Mouse (Mus musculus) embryonic facial prominence, embryonic 11.5 days (tissue): ENCODE results near the gene Nes. TPM values are rescaled to one million over a fixed set of nuclear protein-coding genes. Genes with fewer than 3 reads are reported as not detected.

Experiments used
- ATAC-seq: fragments of 200-750 bp; cut with Nextera tagmentation; replicated peaks from 2 replicates; pipeline ENCODE4 v1.8.0; 2017; ENCODE audit warnings: low read depth; ENCODE audit not compliant: insufficient number of reproducible peaks, low FRiP score, low TSS enrichment
- DNase-seq: peaks from one replicate; pipeline ENCODE4 v3.0.0-alpha.2; 2015; ENCODE audit warnings: low spot score
- H3K27ac ChIP-seq: fragments of 300-500 bp; sonication (generic); replicated peaks from 2 replicates; pipeline ENCODE4 v1.5.1; 2014; ENCODE audit warnings: mild to moderate bottlenecking, low read depth, low read length, control low read depth
- H3K27me3 ChIP-seq: fragments of 300-500 bp; sonication (generic); 2 replicates; pipeline ENCODE4 v1.6.1; 2014; ENCODE audit warnings: mild to moderate bottlenecking, low read length, moderate library complexity, mixed read lengths; ENCODE audit not compliant: control insufficient read depth, insufficient read depth
- H3K36me3 ChIP-seq: fragments of 300-500 bp; sonication (generic); replicated peaks from 2 replicates; pipeline ENCODE4 v1.6.1; 2014; ENCODE audit warnings: low read depth, mild to moderate bottlenecking, low read length, moderate library complexity, mixed read lengths; ENCODE audit not compliant: control insufficient read depth, insufficient read depth
- H3K4me1 ChIP-seq: fragments of 300-500 bp; sonication (generic); 2 replicates; pipeline ENCODE4 v1.6.1; 2014; ENCODE audit warnings: low read length, mixed read lengths; ENCODE audit not compliant: control insufficient read depth, insufficient read depth
- H3K4me2 ChIP-seq: fragments of 300-500 bp; sonication (generic); 2 replicates; pipeline ENCODE4 v1.6.1; 2014; ENCODE audit warnings: low read depth, mild to moderate bottlenecking, control low read depth, low read length, moderate library complexity
- H3K4me3 ChIP-seq: fragments of 300-500 bp; sonication (generic); 2 replicates; pipeline ENCODE4 v1.5.1; 2014; ENCODE audit warnings: low read depth, low read length, control low read depth
- H3K9ac ChIP-seq: fragments of 300-500 bp; sonication (generic); replicated peaks from 2 replicates; pipeline ENCODE4 v1.6.1; 2014; ENCODE audit warnings: mild to moderate bottlenecking, control low read depth, low read length
- H3K9me3 ChIP-seq: fragments of 300-500 bp; sonication (generic); replicated peaks from 2 replicates; pipeline ENCODE4 v1.6.1; 2016; ENCODE audit warnings: mild to moderate bottlenecking, low read length, inconsistent platforms, mixed read lengths; ENCODE audit not compliant: control insufficient read depth
- WGBS: fragments of 180-500 bp; shearing (Covaris S2); extraction: QIAGEN DNeasy Blood & Tissue Kit; methylation state at CpG from one replicate; pipeline ENCODE4 v1.1.7; 2014; 5-methylcytosine and 5-hydroxymethylcytosine counted together
- polyA plus RNA-seq: library from polyadenylated mRNA; unstranded; fragments of >200 nt; fragmentation: Nextera tagmentation; extraction: Ambion mirVana; gene quantifications from 2 replicates; pipeline ENCODE4 v1.2.1, GENCODE M21; 2014

Gene Nes
- polyA plus RNA-seq, 1 experiment from 2014 or later = 16.2 TPM

DNA sequence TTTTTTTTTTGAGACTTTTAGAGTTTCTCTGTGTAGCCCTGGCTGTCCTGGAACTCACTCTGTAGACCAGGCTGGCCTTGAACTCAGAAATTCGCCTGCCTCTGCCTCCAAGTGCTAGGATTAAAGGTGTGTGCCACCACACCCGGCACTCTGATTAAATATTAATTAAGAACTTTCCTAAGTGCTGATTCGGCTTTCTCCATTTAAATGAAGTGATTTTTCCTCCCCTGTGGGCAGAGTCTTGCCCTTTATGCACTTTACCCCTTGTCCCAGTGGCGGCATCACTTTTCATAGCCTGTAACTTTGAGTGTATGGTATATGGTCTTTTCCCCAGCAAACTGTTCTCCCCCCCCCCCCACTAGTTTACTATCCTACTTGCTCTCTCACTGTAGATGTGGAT, 35.7 kb upstream of the Nes start:
- Histone ChIP-seq H3K9ac (no peak overlapping the region), H3K36me3 (peaks cover 8% of the 10 kb centered on the region), H3K4me2 (no peak overlapping the region), H3K27me3 (no peaks in the 10 kb centered on the region), H3K9me3 (no peaks in the 10 kb centered on the region), H3K27ac (no peak overlapping the region), H3K4me1 (no peaks in the 10 kb centered on the region), H3K4me3 (no peak overlapping the region)
- 86% methylated on average over 4 of the region's 4 CpGs for WGBS
- no peak for ATAC-seq
- DNase-seq = no peak

GRCm38 (mm10) chr3:87935776-87936175, 35.1 kb upstream of the Nes start:
- Histone ChIP-seq H3K36me3 (peaks cover 8% of the 10 kb centered on the region), H3K9ac (no peak overlapping the region), H3K9me3 (no peaks in the 10 kb centered on the region), H3K27me3 (no peaks in the 10 kb centered on the region), H3K4me3 (no peak overlapping the region), H3K27ac (no peak overlapping the region), H3K4me1 (no peaks in the 10 kb centered on the region), H3K4me2 (no peak overlapping the region)
- peak; percentile 32; the same call in 1 of the 2 replicates for ATAC-seq
- peak; percentile 92 for DNase-seq
- WGBS = 94% methylated on average over 2 of the region's 2 CpGs

DNA sequence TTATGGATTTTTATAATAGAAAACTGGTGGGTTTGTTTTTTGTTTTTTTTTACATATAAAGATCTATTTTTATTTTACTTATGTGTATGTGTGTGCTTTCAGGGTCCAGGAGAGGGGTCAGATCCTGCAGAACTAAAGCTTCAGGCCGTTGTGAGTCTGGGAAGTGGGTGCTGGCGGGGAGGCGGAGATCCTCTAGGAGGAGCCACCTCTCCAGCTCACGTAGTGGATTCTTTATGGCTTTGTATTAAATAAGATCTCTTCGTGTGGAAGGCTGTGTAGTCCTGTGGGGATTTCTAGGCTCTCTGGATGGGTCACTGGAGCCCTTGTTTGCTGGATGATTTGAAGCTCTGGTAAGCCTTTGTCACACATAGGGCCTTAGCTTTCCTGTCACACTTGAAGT, 30.3 kb upstream of the Nes start:
- Histone ChIP-seq H3K36me3 (peaks cover 9% of the 10 kb centered on the region), H3K27ac (no peak overlapping the region), H3K4me2 (no peak overlapping the region), H3K27me3 (no peaks in the 10 kb centered on the region), H3K9me3 (no peaks in the 10 kb centered on the region), H3K9ac (no peak overlapping the region), H3K4me3 (no peak overlapping the region), H3K4me1 (peaks cover 12% of the 10 kb centered on the region)
- DNase-seq = no peak
- no peak for ATAC-seq
- 69% methylated on average over 5 of the region's 5 CpGs for WGBS

- WGBS = 89% methylated on average over 2 of the region's 2 CpGs
- DNase-seq = no peak
- Histone ChIP-seq H3K4me1 (peaks cover 28% of the 10 kb centered on the region), H3K9me3 (no peaks in the 10 kb centered on the region), H3K4me2 (no peak overlapping the region), H3K36me3 (peaks cover 9% of the 10 kb centered on the region), H3K27me3 (no peaks in the 10 kb centered on the region), H3K27ac (no peak overlapping the region), H3K9ac (no peak overlapping the region), H3K4me3 (no peak overlapping the region)
- ATAC-seq = no peak
Observed at GRCm38 (mm10) chr3:87942471-87942870, 28.4 kb upstream of the Nes start.

- WGBS = 86% methylated on average over 7 of the region's 7 CpGs
- no peak overlapping the region for H3K4me2 ChIP-seq
- H3K4me1 ChIP-seq = peaks cover 32% of the 10 kb centered on the region
- peaks cover 9% of the 10 kb centered on the region; the same call in 1 of the 2 replicates for H3K36me3 ChIP-seq
- no peaks in the 10 kb centered on the region for H3K27me3 ChIP-seq
- H3K4me3 ChIP-seq = no peak overlapping the region
- no peaks in the 10 kb centered on the region for H3K9me3 ChIP-seq
- ATAC-seq = no peak
- DNase-seq = no peak
- H3K27ac ChIP-seq = no peak overlapping the region
- no peak overlapping the region for H3K9ac ChIP-seq
Observed at GRCm38 (mm10) chr3:87943586-87943985, 27.3 kb upstream of the Nes start.

- peaks cover 32% of the 10 kb centered on the region for H3K4me1 ChIP-seq
- H3K27me3 ChIP-seq = no peaks in the 10 kb centered on the region
- no peak overlapping the region for H3K4me3 ChIP-seq
- WGBS = 23% methylated on average over 4 of the region's 4 CpGs
- DNase-seq (no peak), ATAC-seq (0 out of 2 replicates have a peak, but pooled peaks have one; percentile 3)
- H3K36me3 ChIP-seq = peaks cover 3% of the 10 kb centered on the region; the same call in 1 of the 2 replicates
- H3K27ac ChIP-seq = peak overlapping the region; percentile 96
- H3K4me2 ChIP-seq = no peak overlapping the region
- peak overlapping the region; percentile 30 for H3K9ac ChIP-seq
- H3K9me3 ChIP-seq = no peaks in the 10 kb centered on the region
Observed at GRCm38 (mm10) chr3:87944838-87945600, 25.9 kb upstream of the Nes start.

- ATAC-seq = peak; percentile 24; the same call in 1 of the 2 replicates
- H3K4me3 ChIP-seq = no peak overlapping the region
Observed at GRCm38 (mm10) chr3:87945781-87946540, 24.9 kb upstream of the Nes start.

DNA sequence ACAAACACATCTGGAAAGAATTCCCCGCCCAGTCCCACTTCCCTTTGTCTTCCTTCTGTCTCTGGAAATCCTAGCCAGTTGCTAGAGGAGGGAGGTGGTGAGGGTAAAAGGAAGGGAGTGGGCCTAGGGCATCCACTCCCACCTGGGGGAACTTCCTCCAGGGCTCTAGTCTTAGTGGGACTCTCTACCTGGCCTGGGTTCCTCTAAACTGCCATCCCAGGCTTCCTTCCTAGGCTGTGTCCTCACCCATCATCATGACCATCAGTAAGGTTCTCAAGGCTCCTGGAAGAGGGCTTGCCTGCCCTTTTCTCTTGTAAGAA, 24.4 kb upstream of the Nes start:
- Histone ChIP-seq H3K9me3 (no peaks in the 10 kb centered on the region), H3K4me1 (peaks cover 36% of the 10 kb centered on the region), H3K9ac (peak overlapping the region; percentile 48), H3K4me2 (peak overlapping the region; percentile 87), H3K36me3 (peaks cover 3% of the 10 kb centered on the region; the same call in 1 of the 2 replicates), H3K4me3 (no peak overlapping the region), H3K27ac (peak overlapping the region; percentile 96), H3K27me3 (no peaks in the 10 kb centered on the region)
- peak; percentile 82 for DNase-seq
- WGBS = 0% methylated on average over 1 of the region's 1 CpGs
- ATAC-seq = peak; percentile 10; the same call in 1 of the 2 replicates

More at GRCm38 (mm10) chr3:87945781-87946540, 24.9 kb upstream of the Nes start:
- Histone ChIP-seq H3K27me3 (no peaks in the 10 kb centered on the region), H3K4me2 (no peak overlapping the region; the same call in 1 of the 2 replicates), H3K9ac (peak overlapping the region; percentile 26), H3K9me3 (no peaks in the 10 kb centered on the region), H3K4me1 (peaks cover 32% of the 10 kb centered on the region), H3K36me3 (peaks cover 3% of the 10 kb centered on the region; the same call in 1 of the 2 replicates), H3K27ac (peak overlapping the region; percentile 96)
- 7% methylated on average over 12 of the region's 12 CpGs for WGBS
- peak; percentile 76 for DNase-seq
